Mouse (Mus musculus) stomach, embryonic 14.5 days (tissue): ENCODE measurements at regions not wholly inside any gene's neighbourhood (a gene's known extent, or its start where the extent isn't known, plus 50 kb on each side); places are given as distances from the start of the nearest gene placed in this dataset.

Experiments
- ATAC-seq: fragments of 200-750 bp; cut with Nextera tagmentation; 2 replicates; pipeline ENCODE4 v1.8.0; 2017; ENCODE audit warnings: low read depth, moderate TSS enrichment; ENCODE audit not compliant: insufficient number of reproducible peaks, insufficient read depth, low FRiP score
- H3K27ac ChIP-seq: fragments of 300-500 bp; sonication (generic); 2 replicates; pipeline ENCODE4 v1.5.1; 2014; ENCODE audit warnings: mild to moderate bottlenecking, low read length, moderate library complexity, mixed read lengths
- H3K27me3 ChIP-seq: fragments of 300-500 bp; sonication (generic); 2 replicates; pipeline ENCODE4 v1.6.1; 2014; ENCODE audit warnings: low read length, control low read depth, mixed read lengths; ENCODE audit not compliant: control insufficient read depth, insufficient read depth
- H3K36me3 ChIP-seq: fragments of 300-500 bp; sonication (generic); 2 replicates; pipeline ENCODE4 v1.6.1; 2014; ENCODE audit warnings: mild to moderate bottlenecking, control low read depth, low read length, moderate library complexity, mixed read lengths; ENCODE audit not compliant: control insufficient read depth, insufficient read depth
- H3K4me1 ChIP-seq: fragments of 300-500 bp; sonication (generic); 2 replicates; pipeline ENCODE4 v1.6.1; 2014; ENCODE audit warnings: low read length, control low read depth, mixed read lengths; ENCODE audit not compliant: control insufficient read depth, insufficient read depth
- H3K4me2 ChIP-seq: fragments of 300-500 bp; sonication (generic); replicated peaks from 2 replicates; pipeline ENCODE4 v1.6.1; 2014; ENCODE audit warnings: low read depth, low read length, control low read depth
- H3K4me3 ChIP-seq: fragments of 300-500 bp; sonication (generic); 2 replicates; pipeline ENCODE4 v1.5.1; 2014; ENCODE audit warnings: low read depth, low read length, control low read depth
- H3K9ac ChIP-seq: fragments of 300-500 bp; sonication (generic); replicated peaks from 2 replicates; pipeline ENCODE4 v1.6.1; 2014; ENCODE audit warnings: low read depth, mild to moderate bottlenecking, control low read depth, low read length, moderate library complexity, mixed read lengths
- H3K9me3 ChIP-seq: fragments of 300-500 bp; sonication (generic); 2 replicates; pipeline ENCODE4 v1.6.1; 2016; ENCODE audit warnings: low read depth, low read length, control low read depth; ENCODE audit not compliant: control insufficient read depth
- WGBS: fragments of 180-500 bp; shearing (Covaris S2); extraction: QIAGEN DNeasy Blood & Tissue Kit; methylation state at CpG from one replicate; pipeline ENCODE4 v1.1.7; 2014; 5-methylcytosine and 5-hydroxymethylcytosine counted together

DNA sequence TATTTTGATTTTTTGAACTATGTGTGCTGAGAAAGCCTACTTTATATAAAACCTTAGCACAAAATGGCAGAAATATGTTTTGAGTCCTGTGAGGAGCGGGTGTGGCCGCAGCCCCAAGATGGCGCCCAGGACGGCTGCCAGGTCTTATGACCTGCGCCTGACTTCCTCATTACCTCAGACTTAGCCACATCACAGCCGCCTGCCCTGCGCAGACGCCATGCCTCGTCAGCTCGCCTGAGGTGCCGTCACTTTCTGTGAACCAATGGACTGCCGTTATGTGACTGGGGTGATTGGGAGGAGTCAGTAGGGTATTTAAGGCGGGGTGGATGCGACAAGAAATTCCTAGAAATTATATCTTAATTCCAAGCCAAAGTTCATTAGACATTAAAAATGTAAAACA lies 171.7 kb upstream of the Foxn2 start:
- Histone ChIP-seq H3K4me3 (no peak overlapping the region), H3K36me3 (no peaks in the 10 kb centered on the region), H3K27ac (no peak overlapping the region), H3K9ac (no peak overlapping the region), H3K4me1 (no peaks in the 10 kb centered on the region), H3K9me3 (no peaks in the 10 kb centered on the region), H3K27me3 (no peaks in the 10 kb centered on the region), H3K4me2 (no peak overlapping the region)
- WGBS, result 98% methylated on average over 14 of the region's 14 CpGs
- no peak for ATAC-seq

DNA sequence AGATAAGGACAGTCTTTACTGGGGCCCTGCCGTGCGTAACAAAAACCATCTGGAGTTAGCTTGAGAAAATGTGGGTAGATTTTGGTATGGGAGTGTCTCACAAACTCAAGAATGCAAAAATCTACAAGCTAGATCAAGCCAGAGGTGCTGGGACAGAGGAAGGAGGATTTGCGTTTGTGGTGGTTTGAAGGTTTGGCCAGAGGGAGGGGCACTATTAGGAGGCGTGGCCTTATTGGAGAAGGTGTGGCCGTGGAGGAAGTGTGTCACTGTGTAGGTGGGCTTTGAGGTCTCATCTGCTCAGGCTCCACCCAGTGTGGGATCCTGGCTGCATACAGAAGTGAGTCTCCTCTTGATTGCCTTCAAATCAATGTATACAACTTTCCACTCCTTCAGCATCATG lies 169.6 kb upstream of the Foxn2 start:
- Histone ChIP-seq H3K36me3 (no peaks in the 10 kb centered on the region), H3K4me3 (no peak overlapping the region), H3K4me2 (no peak overlapping the region), H3K27ac (no peak overlapping the region), H3K9ac (no peak overlapping the region), H3K27me3 (no peaks in the 10 kb centered on the region), H3K4me1 (no peaks in the 10 kb centered on the region; the same call in 1 of the 2 replicates), H3K9me3 (no peaks in the 10 kb centered on the region)
- WGBS, result 87% methylated on average over 5 of the region's 5 CpGs
- no peak for ATAC-seq

DNA sequence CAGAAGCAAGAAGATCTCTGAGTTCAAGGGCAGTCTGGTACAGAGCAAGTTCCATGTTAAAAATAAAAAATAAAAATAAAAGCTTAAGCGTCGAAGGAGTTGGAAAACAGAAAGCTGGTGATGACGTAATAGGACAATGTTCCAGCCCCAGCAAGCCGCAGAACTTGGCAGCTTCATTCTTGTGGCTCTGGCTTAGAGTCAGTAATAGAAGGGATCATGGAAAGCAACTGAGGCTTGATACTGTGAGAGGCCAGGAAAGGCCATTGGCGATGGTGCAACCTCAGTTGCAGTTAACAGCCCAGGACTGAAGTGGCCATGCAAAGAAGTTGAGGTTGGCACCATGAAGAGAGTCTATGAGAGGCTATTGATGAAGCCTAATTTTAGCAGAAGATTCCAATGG lies 168.3 kb upstream of the Foxn2 start:
- no peaks in the 10 kb centered on the region; the same call in 1 of the 2 replicates for H3K4me1 ChIP-seq
- H3K27me3 ChIP-seq, result no peaks in the 10 kb centered on the region
- no peak overlapping the region for H3K27ac ChIP-seq
- no peaks in the 10 kb centered on the region for H3K9me3 ChIP-seq
- ATAC-seq, result no peak
- no peak overlapping the region for H3K4me2 ChIP-seq
- H3K4me3 ChIP-seq, result no peak overlapping the region
- 94% methylated on average over 5 of the region's 5 CpGs for WGBS
- H3K36me3 ChIP-seq, result no peaks in the 10 kb centered on the region
- H3K9ac ChIP-seq, result no peak overlapping the region

DNA sequence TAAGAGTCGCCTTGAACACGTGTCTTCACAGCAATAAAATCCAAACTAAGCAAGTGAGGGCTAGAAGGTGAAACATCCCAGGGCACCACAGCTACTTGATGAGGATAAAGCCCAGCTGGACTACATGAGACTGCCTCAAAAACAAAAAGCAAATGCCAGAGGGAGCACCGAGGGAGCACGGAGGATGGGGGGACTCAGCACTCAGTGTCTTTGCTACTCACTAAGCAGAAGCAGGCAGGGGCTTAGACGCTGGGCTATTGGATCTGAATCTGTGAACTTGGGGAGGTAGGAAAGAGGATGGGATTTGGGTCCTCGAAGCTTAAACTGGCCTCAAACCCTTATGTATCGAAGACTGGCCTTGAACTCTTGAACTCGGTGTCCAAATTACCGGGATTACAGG lies 167.0 kb upstream of the Foxn2 start:
- no peak overlapping the region for H3K9ac ChIP-seq
- H3K27ac ChIP-seq, result no peak overlapping the region
- H3K36me3 ChIP-seq, result no peaks in the 10 kb centered on the region
- H3K4me2 ChIP-seq, result no peak overlapping the region
- H3K4me1 ChIP-seq, result no peaks in the 10 kb centered on the region; the same call in 1 of the 2 replicates
- H3K27me3 ChIP-seq, result no peaks in the 10 kb centered on the region
- ATAC-seq, result no peak
- H3K4me3 ChIP-seq, result no peak overlapping the region
- no peaks in the 10 kb centered on the region for H3K9me3 ChIP-seq
- 82% methylated on average over 9 of the region's 9 CpGs for WGBS

DNA sequence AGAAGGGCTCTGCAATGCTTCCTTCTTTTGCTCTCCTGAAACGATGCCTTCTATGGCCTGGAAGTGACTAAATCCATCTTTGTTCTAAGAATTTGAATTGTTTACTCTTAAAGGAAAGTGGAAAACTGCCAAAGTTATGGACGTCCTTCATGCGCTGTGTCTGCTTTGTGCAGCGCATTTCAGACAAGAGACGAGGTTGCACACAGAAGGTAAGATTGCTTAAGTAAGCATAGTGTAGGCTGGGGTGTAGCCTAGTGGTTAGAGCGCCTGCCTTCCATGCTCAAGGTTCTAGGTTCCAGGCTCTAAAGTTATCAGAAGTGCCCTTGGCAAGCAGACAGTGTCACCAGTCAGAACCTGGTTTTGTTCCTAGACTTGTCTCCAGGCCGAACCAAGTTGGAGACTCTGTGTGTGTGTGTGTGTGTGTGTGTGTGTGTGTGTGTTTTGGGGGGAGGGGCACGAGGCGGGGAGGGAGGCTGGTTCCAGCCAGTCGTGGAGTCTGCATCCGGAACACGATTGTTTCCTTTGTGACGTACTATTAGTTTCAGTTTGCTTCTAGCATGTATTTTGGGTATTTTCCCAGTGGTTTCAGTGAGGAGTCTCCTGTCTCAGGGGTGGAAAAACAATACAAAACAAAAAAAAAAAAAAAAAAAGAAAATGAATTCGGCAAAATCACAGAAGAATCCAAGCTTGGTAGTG lies 166.4 kb upstream of the Foxn2 start:
- 0 out of 2 replicates have a peak, but pooled peaks have one; percentile 14 for ATAC-seq
- Histone ChIP-seq H3K27ac (no peak overlapping the region; the same call in 1 of the 2 replicates), H3K4me3 (no peak overlapping the region), H3K4me2 (no peak overlapping the region), H3K9me3 (no peaks in the 10 kb centered on the region), H3K9ac (no peak overlapping the region), H3K27me3 (no peaks in the 10 kb centered on the region), H3K4me1 (no peaks in the 10 kb centered on the region; the same call in 1 of the 2 replicates), H3K36me3 (no peaks in the 10 kb centered on the region)
- WGBS, result 61% methylated on average over 14 of the region's 14 CpGs

DNA sequence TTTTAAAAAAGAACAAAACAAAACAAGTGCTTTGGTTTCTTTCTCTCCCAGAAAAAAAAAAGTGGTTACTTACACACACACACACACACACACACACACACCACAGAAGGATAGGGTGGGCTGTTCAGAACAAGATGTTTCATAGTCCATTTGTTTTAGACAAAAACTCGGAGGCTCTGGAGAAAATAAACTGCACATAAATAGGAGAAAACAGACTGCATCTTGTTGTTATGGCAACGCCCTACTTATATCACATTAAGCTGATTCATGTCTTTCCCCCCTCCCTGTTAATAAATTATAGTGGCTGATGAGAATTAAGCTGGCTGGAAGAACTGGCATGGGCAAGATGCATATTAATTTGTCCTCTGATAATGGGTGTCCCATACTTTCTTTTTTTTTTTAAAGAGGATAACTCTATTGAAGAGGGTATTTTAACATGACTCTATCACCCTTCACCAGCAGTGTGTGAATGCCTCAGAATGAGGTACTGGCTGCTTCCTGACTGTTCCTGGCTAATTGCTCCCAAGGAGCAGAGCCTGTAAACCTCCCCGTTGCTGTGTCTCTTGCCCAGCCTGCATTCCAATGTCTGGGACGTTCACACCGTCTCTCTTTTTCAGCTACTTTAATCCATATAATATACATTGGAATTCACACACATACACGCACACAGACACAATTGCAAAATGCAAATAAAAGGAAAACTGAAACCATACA lies 165.6 kb upstream of the Foxn2 start:
- no peak for ATAC-seq
- Histone ChIP-seq H3K27ac (no peak overlapping the region; the same call in 1 of the 2 replicates), H3K27me3 (no peaks in the 10 kb centered on the region), H3K4me1 (no peaks in the 10 kb centered on the region; the same call in 1 of the 2 replicates), H3K36me3 (no peaks in the 10 kb centered on the region), H3K4me2 (no peak overlapping the region), H3K4me3 (no peak overlapping the region), H3K9ac (no peak overlapping the region), H3K9me3 (no peaks in the 10 kb centered on the region)
- WGBS, result 38% methylated on average over 6 of the region's 6 CpGs

DNA sequence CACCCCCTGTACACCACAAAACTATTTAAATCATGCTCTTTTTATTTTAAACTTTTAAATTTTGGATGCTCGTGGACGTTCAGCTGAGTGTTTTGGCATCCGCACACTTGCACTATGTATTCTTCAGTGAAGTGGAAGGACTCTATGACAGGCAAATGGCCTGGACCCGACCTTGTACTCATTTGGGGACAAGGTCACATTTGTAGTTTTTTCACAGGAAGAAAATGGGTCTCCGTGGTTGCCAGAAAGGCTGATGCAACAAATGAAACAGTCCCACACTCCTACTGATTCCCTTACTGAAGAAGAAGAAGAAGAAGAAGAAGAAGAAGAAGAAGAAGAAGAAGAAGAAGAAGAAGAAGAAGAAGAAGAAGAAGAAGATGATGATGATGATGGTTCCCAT lies 160.9 kb upstream of the Foxn2 start:
- no peak overlapping the region for H3K4me2 ChIP-seq
- H3K9ac ChIP-seq, result no peak overlapping the region
- no peak for ATAC-seq
- H3K4me1 ChIP-seq, result no peaks in the 10 kb centered on the region
- no peak overlapping the region for H3K4me3 ChIP-seq
- H3K36me3 ChIP-seq, result no peaks in the 10 kb centered on the region
- H3K27me3 ChIP-seq, result no peaks in the 10 kb centered on the region
- H3K27ac ChIP-seq, result no peak overlapping the region
- no peaks in the 10 kb centered on the region for H3K9me3 ChIP-seq
- WGBS, result 82% methylated on average over 5 of the region's 5 CpGs

DNA sequence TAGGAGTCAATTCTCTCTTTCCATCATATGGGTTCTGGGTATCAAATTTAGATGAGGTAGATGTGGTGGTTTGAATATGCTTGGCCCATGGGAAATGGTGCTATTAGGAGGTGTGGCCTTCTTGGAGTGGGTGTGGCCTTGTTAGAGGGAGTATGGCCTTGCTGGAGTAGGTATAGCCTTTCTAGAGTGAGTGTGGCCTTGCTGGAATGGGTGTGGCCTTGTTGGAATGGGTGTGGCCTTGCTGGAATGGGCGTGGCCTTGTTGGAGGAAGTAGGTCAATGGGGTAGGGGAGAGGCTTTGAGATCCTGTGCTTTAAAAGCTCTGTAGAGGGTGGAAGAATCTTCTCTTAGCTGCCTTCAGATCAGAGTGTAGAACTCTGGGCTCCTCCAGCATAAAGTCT lies 157.8 kb upstream of the Foxn2 start:
- no peak overlapping the region for H3K27ac ChIP-seq
- no peaks in the 10 kb centered on the region for H3K4me1 ChIP-seq
- no peaks in the 10 kb centered on the region for H3K27me3 ChIP-seq
- 64% methylated on average over 1 of the region's 1 CpGs for WGBS
- H3K36me3 ChIP-seq, result no peaks in the 10 kb centered on the region
- H3K9ac ChIP-seq, result no peak overlapping the region
- no peak overlapping the region for H3K4me3 ChIP-seq
- no peak for ATAC-seq
- H3K9me3 ChIP-seq, result no peaks in the 10 kb centered on the region; the same call in 1 of the 2 replicates
- no peak overlapping the region for H3K4me2 ChIP-seq
